Mouse (Mus musculus): ENCODE data around the gene Hsd17b2. TPM values are rescaled to one million over a fixed set of nuclear protein-coding genes. Genes with fewer than 3 reads are reported as not detected.

The Hsd17b2 gene
- polyA plus RNA-seq, 1 experiment from 2014 or later: 0.17 TPM

DNA sequence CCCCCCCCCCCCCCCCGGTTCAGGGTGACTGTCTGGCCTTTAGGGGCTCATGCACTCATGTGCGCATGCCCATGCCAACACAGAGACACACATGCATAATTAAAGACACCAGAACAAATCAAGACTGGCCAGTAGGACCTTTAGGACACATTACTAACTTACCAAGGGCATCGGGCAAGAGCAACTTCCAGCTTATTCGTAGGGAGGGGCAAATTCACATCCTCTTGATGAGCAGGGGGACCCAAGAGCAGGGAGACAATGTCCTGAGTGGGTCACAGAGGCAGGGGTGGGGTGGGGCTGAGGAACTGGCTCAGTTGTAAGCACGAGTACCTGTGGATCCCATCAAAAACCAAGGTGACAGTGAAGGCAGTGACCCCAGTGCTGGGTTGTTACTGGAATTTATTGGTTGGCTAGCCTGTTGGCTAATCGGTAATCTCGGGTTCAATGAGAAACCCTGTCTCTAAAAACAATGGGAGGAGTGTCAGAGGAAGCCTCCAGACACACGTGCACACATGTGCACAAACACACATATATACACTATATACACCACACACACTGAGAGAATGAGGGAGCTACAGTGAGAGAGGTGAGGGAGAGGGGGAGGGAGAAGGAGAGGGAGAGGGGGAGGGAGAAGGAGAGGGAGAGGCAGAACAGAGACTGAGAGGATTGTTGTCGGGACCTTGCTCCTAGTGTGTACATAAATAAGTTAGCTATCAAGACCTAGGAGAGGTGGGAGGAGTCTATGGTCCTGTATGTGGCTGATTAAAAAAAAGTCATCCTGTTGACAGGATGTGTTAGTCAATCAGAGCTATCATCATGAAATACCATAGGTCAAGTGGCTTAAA lies 46.4 kb downstream of the Hsd17b2 start:
- H3K4me2 ChIP-seq (ENCODE audit: low read depth, low read length): no peak overlapping the region
- no peak overlapping the region for H3K4me3 ChIP-seq (ENCODE audit: low read length)
- WGBS: 69% methylated on average over 9 of the region's 9 CpGs
- no peak overlapping the region for H3K9ac ChIP-seq (ENCODE audit: low read length)
- ATAC-seq (replicated peaks; ENCODE audit: extremely low read depth, insufficient read depth, low FRiP score): no peak
- H3K27me3 ChIP-seq (ENCODE audit: control insufficient read depth, insufficient read depth, low read length): no peaks in the 10 kb centered on the region
- no peak overlapping the region for H3K27ac ChIP-seq (ENCODE audit: low read length)
- H3K4me1 ChIP-seq (ENCODE audit: control insufficient read depth, insufficient read depth, low read length): peaks cover 3% of the 10 kb centered on the region; the same call in 1 of the 2 replicates
- H3K9me3 ChIP-seq (replicated peaks; ENCODE audit: control insufficient read depth, low read length): no peaks in the 10 kb centered on the region
- H3K36me3 ChIP-seq (ENCODE audit: control insufficient read depth, insufficient read depth): no peaks in the 10 kb centered on the region

DNA sequence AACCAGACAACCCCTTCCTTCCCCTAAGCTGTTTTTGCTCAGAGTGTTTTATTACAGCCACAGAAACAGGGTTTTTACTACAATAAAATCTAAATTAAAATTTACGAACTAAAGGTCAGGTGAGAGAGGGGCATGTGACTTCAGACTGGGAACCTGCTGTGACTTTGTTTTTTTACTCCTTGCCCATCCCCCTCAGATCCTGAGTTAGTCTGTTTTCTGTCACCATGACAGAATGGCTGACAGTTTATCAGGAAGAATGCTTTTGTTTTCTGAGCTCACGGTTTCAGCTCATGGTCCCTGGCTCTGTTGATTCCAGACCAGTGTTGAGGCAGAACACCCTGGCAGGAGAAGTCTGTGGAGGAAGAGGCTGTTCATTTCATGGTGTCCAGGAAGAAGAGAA lies 47.7 kb downstream of the Hsd17b2 start:
- 50% methylated on average over 2 of the region's 2 CpGs for WGBS
- ATAC-seq (replicated peaks; ENCODE audit: extremely low read depth, insufficient read depth, low FRiP score): no peak
- Histone ChIP-seq H3K27me3 (ENCODE audit: control insufficient read depth, insufficient read depth, low read length) (no peaks in the 10 kb centered on the region), H3K4me2 (ENCODE audit: low read depth, low read length) (no peak overlapping the region), H3K36me3 (ENCODE audit: control insufficient read depth, insufficient read depth) (no peaks in the 10 kb centered on the region), H3K27ac (ENCODE audit: low read length) (no peak overlapping the region), H3K4me3 (ENCODE audit: low read length) (no peak overlapping the region), H3K9ac (ENCODE audit: low read length) (no peak overlapping the region), H3K4me1 (ENCODE audit: control insufficient read depth, insufficient read depth, low read length) (peaks cover 3% of the 10 kb centered on the region; the same call in 1 of the 2 replicates), H3K9me3 (replicated peaks; ENCODE audit: control insufficient read depth, low read length) (no peaks in the 10 kb centered on the region)

DNA sequence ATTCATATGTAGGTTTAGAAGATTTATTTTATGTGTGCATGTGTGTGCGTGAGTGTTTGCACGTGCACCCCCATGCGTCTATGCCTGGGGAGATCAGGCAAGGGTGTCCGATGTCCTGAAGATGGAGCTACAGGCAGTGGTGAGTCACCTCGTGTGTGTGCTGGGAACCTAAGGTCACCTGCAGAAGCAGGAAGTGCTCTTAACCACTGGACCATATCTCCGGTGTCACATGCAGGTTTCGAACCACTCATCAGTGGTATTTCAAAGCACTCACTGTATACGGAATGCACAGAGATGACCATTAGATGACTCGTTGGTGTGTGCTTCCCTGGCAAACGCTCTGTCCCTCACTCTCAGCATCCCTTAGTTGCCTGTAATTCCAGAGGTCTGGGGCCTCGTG lies 56.2 kb downstream of the Hsd17b2 start:
- Histone ChIP-seq H3K4me1 (ENCODE audit: control insufficient read depth, insufficient read depth, low read length) (no peaks in the 10 kb centered on the region), H3K9ac (ENCODE audit: low read length) (no peak overlapping the region), H3K4me3 (ENCODE audit: low read length) (no peak overlapping the region), H3K27me3 (ENCODE audit: control insufficient read depth, insufficient read depth, low read length) (no peaks in the 10 kb centered on the region), H3K4me2 (ENCODE audit: low read depth, low read length) (no peak overlapping the region), H3K9me3 (replicated peaks; ENCODE audit: control insufficient read depth, low read length) (peaks cover 3% of the 10 kb centered on the region; the same call in 1 of the 2 replicates), H3K27ac (ENCODE audit: low read length) (no peak overlapping the region), H3K36me3 (ENCODE audit: control insufficient read depth, insufficient read depth) (no peaks in the 10 kb centered on the region)
- ATAC-seq (replicated peaks; ENCODE audit: extremely low read depth, insufficient read depth, low FRiP score): no peak
- WGBS: 76% methylated on average over 11 of the region's 11 CpGs

DNA sequence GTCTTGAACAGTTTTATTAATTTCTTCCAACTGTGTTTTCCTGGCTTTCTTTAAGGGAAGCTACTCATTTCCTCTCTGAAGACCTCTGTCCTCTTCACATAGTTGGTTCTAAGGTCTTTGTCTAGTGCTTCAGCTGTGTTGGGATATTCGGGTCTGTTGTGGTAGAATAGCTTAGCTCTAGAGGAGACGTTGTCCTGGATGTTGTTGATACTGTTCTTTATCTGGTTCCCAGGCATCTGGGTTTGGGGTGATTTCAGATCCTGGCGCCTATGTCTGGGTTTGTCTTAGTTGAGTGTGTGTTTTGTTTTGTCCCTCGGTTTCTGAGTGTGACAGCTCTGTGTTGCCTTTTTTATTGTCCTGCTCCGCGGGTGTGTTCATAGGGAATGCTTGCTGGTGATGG lies 61.1 kb downstream of the Hsd17b2 start:
- ATAC-seq (replicated peaks; ENCODE audit: extremely low read depth, insufficient read depth, low FRiP score): no peak

DNA sequence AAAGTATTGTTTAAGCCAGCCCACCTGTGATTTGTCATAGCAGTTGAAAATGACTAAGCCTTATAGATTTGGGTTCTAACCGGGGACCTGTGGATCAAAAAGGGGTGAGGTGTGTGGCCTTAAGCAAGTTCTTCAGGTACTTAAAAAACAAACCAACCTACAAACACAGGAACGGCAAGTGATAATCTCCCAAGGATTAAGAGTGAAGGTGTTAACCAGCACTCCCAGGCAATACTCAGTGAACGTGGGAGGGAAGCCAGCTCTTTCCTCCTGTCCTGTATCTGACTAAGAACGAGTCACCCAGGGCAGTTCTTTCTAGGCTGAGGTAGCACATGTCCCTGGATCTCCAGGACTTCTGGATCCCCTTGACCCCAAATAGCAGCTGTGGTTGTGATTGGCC lies 62.9 kb downstream of the Hsd17b2 start:
- no peak for ATAC-seq (replicated peaks; ENCODE audit: extremely low read depth, insufficient read depth, low FRiP score)
- no peak overlapping the region for H3K4me2 ChIP-seq (ENCODE audit: low read depth, low read length)
- H3K27me3 ChIP-seq (ENCODE audit: control insufficient read depth, insufficient read depth, low read length): no peaks in the 10 kb centered on the region
- WGBS: 58% methylated on average over 4 of the region's 4 CpGs
- no peak overlapping the region for H3K4me3 ChIP-seq (ENCODE audit: low read length)
- H3K27ac ChIP-seq (ENCODE audit: low read length): no peak overlapping the region
- no peaks in the 10 kb centered on the region for H3K36me3 ChIP-seq (ENCODE audit: control insufficient read depth, insufficient read depth)
- no peak overlapping the region for H3K9ac ChIP-seq (ENCODE audit: low read length)
- H3K9me3 ChIP-seq (replicated peaks; ENCODE audit: control insufficient read depth, low read length): peaks cover 3% of the 10 kb centered on the region; the same call in 1 of the 2 replicates
- H3K4me1 ChIP-seq (ENCODE audit: control insufficient read depth, insufficient read depth, low read length): no peaks in the 10 kb centered on the region

More for the DNA sequence above, 61.1 kb downstream of the Hsd17b2 start:
- Histone ChIP-seq H3K9me3 (replicated peaks; ENCODE audit: control insufficient read depth, low read length) (peaks cover 3% of the 10 kb centered on the region; the same call in 1 of the 2 replicates), H3K36me3 (ENCODE audit: control insufficient read depth, insufficient read depth) (no peaks in the 10 kb centered on the region), H3K27me3 (ENCODE audit: control insufficient read depth, insufficient read depth, low read length) (no peaks in the 10 kb centered on the region), H3K4me2 (ENCODE audit: low read depth, low read length) (no peak overlapping the region), H3K9ac (ENCODE audit: low read length) (no peak overlapping the region), H3K4me1 (ENCODE audit: control insufficient read depth, insufficient read depth, low read length) (no peaks in the 10 kb centered on the region), H3K4me3 (ENCODE audit: low read length) (no peak overlapping the region), H3K27ac (ENCODE audit: low read length) (no peak overlapping the region)
- WGBS: 73% methylated on average over 6 of the region's 6 CpGs

DNA sequence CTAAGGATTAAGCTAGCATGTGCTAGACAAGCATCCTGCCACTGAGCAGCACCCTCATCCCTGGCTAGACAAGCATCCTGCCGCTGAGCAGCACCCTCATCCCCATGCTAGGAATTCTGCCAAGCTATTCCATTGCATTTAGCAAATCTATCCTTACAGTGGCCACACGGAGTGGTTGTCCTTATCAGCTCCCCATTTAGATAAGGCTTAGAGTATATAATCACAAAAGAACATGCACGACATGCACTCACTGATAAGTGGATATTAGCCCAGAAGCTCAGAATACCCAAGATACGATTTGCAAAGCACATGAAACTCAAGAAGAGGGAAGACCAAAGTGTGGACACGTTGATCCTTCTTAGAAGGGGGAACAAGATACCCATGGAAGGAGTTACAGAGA lies 64.2 kb downstream of the Hsd17b2 start:
- Histone ChIP-seq H3K27ac (ENCODE audit: low read length) (no peak overlapping the region), H3K27me3 (ENCODE audit: control insufficient read depth, insufficient read depth, low read length) (no peaks in the 10 kb centered on the region), H3K9me3 (replicated peaks; ENCODE audit: control insufficient read depth, low read length) (peaks cover 3% of the 10 kb centered on the region; the same call in 1 of the 2 replicates), H3K9ac (ENCODE audit: low read length) (no peak overlapping the region), H3K4me1 (ENCODE audit: control insufficient read depth, insufficient read depth, low read length) (no peaks in the 10 kb centered on the region), H3K4me2 (ENCODE audit: low read depth, low read length) (no peak overlapping the region), H3K36me3 (ENCODE audit: control insufficient read depth, insufficient read depth) (no peaks in the 10 kb centered on the region), H3K4me3 (ENCODE audit: low read length) (no peak overlapping the region)
- 21% methylated on average over 5 of the region's 5 CpGs for WGBS
- ATAC-seq (replicated peaks; ENCODE audit: extremely low read depth, insufficient read depth, low FRiP score): no peak

DNA sequence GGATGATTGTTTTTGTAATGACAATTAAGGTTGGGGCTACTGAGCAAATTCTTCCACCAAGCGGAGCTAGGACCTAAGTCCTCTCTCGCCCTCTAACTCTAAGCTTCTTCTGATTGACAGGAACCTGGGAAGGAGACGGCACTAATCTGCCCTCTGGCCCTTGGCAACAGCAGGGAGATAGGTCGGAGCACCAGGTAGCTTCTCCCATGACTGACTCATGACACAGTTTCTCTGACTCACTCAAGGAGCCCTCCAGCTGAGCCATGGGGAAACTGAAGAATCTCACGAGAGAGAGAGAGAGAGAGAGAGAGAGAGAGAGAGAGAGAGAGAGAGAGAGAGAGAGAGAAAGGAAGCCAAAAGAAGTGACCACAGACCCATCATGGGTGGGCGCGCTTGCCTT lies 67.3 kb downstream of the Hsd17b2 start:
- WGBS: 71% methylated on average over 7 of the region's 7 CpGs

DNA sequence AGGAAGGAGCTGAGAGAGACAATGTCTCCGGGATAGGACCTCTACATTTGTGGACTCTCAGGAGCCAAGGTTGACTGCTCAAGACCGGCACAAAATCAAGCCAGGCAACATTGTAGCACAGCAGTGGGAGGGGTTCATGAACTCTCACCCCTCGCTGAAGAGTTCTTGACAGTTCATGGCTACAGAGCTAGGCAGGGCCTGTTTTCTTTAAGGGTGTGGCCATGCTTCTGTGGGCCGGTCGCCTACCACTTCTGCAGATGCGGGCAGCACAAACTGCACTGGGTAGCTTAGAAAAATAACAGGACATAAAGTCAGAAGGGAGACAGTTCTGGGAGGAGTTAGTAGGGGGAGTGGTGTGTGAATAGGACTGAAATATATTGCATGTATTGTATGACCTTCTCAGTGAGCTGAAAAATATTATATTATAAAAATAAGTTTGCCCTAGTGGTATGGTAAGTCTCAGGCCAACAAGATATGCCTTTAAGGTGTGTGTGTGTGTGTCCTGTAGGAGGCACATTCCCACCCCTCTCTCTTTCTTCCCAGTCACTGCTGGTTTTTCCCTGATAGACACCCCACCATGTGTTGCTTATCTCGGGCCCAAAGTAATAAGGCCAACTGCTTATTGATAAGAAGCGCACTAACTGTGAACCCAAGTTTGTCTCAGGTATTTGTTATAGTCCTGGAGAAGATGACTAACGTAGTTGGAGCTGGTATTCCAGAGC lies 69.6 kb downstream of the Hsd17b2 start:
- WGBS: 70% methylated on average over 9 of the region's 9 CpGs
- no peaks in the 10 kb centered on the region for H3K36me3 ChIP-seq (ENCODE audit: control insufficient read depth, insufficient read depth)
- no peak overlapping the region for H3K4me3 ChIP-seq (ENCODE audit: low read length)
- no peak overlapping the region for H3K27ac ChIP-seq (ENCODE audit: low read length)
- H3K4me2 ChIP-seq (ENCODE audit: low read depth, low read length): no peak overlapping the region
- no peaks in the 10 kb centered on the region for H3K4me1 ChIP-seq (ENCODE audit: control insufficient read depth, insufficient read depth, low read length)
- H3K9me3 ChIP-seq (replicated peaks; ENCODE audit: control insufficient read depth, low read length): no peaks in the 10 kb centered on the region
- H3K9ac ChIP-seq (ENCODE audit: low read length): no peak overlapping the region
- H3K27me3 ChIP-seq (ENCODE audit: control insufficient read depth, insufficient read depth, low read length): no peaks in the 10 kb centered on the region
- ATAC-seq (replicated peaks; ENCODE audit: extremely low read depth, insufficient read depth, low FRiP score): no peak

More for the DNA sequence above, 67.3 kb downstream of the Hsd17b2 start:
- no peak overlapping the region for H3K4me3 ChIP-seq (ENCODE audit: low read length)
- no peaks in the 10 kb centered on the region for H3K27me3 ChIP-seq (ENCODE audit: control insufficient read depth, insufficient read depth, low read length)
- ATAC-seq (replicated peaks; ENCODE audit: extremely low read depth, insufficient read depth, low FRiP score): no peak
- H3K9ac ChIP-seq (ENCODE audit: low read length): no peak overlapping the region
- no peaks in the 10 kb centered on the region for H3K9me3 ChIP-seq (replicated peaks; ENCODE audit: control insufficient read depth, low read length)
- no peaks in the 10 kb centered on the region for H3K36me3 ChIP-seq (ENCODE audit: control insufficient read depth, insufficient read depth)
- no peak overlapping the region for H3K27ac ChIP-seq (ENCODE audit: low read length)
- no peak overlapping the region for H3K4me2 ChIP-seq (ENCODE audit: low read depth, low read length)
- H3K4me1 ChIP-seq (ENCODE audit: control insufficient read depth, insufficient read depth, low read length): no peaks in the 10 kb centered on the region

DNA sequence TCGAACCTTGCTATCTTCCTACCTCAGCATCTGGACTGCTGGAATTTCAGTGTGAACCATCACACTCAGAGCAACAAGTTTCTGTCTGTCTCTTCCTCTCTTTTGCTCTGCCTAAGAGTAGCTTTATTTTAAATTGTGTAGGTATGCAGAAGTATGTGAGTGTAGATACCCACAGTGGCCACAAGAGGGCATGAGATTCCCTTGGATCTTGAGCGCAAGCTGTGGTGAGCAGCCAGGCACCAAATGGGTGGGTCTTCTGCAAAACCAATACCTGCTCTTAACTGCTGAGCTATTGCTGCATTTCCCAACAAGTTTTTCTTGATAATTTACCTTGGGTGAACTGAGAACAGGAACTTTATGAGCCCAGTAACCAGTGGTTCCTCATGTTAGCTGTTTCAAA lies 70.4 kb downstream of the Hsd17b2 start:
- Histone ChIP-seq H3K9me3 (replicated peaks; ENCODE audit: control insufficient read depth, low read length) (no peaks in the 10 kb centered on the region), H3K27me3 (ENCODE audit: control insufficient read depth, insufficient read depth, low read length) (no peaks in the 10 kb centered on the region), H3K27ac (ENCODE audit: low read length) (no peak overlapping the region), H3K4me3 (ENCODE audit: low read length) (no peak overlapping the region), H3K9ac (ENCODE audit: low read length) (no peak overlapping the region), H3K36me3 (ENCODE audit: control insufficient read depth, insufficient read depth) (no peaks in the 10 kb centered on the region), H3K4me2 (ENCODE audit: low read depth, low read length) (no peak overlapping the region), H3K4me1 (ENCODE audit: control insufficient read depth, insufficient read depth, low read length) (no peaks in the 10 kb centered on the region)
- WGBS: 68% methylated on average over 2 of the region's 2 CpGs
- ATAC-seq (replicated peaks; ENCODE audit: extremely low read depth, insufficient read depth, low FRiP score): no peak
